ENCODE assay signal across 31 mouse cellular contexts in genomic region chr17:23822094-23822493, GRCm38 (mm10). TPM values are rescaled to one million over a fixed set of nuclear protein-coding genes. Genes with fewer than 3 reads are reported as not detected.
DNase-seq lines count a peak whose midpoint lies in the region; ATAC-seq and TF ChIP-seq lines count a peak whose summit lies in the region.
"Had no signal": no experiment of that assay in that cellular context is flagged by ENCODE, and none has a peak within 500 bp of the region (broad histone marks: within the 10 kb centered on the region; RNA-seq: fewer than 3 reads in every experiment).

No protein-coding gene starts in this region.

- H3K4me2 ChIP-seq in heart, postnatal 0 days (ENCODE audit: low read depth, low read length): no peak overlapping the region
- H3K4me2 ChIP-seq in lung, embryonic 15.5 days: no peak overlapping the region
- H3K4me2 ChIP-seq: forebrain, embryonic 15.5 days; heart, embryonic 12.5 days; hindbrain, embryonic 14.5 days; limb, embryonic 12.5 days; liver, embryonic 11.5 days; midbrain, embryonic 11.5 days had no signal

- in situ Hi-C loops in ES-E14 (cut with MboI; ENCODE audit: low sequenced_read_pairs in 2 of 2, unreplicated experiment in 2 of 2): no loop called here

- no peaks in the 10 kb centered on the region for H3K27me3 ChIP-seq in heart, postnatal 0 days (ENCODE audit: control insufficient read depth, insufficient read depth, low read length)
- no peaks in the 10 kb centered on the region for H3K27me3 ChIP-seq in lung, embryonic 15.5 days
- H3K27me3 ChIP-seq: forebrain, embryonic 15.5 days; heart, embryonic 12.5 days; limb, embryonic 12.5 days; Patski had no signal

- no peak for DNase-seq in heart, postnatal 0 days (ENCODE audit: low spot score)
- DNase-seq in heart, adult 11 months: no peak
- no peak for DNase-seq in lung, adult 2 months
- no peak for DNase-seq in ES-E14 (ENCODE audit: low read depth, low spot score)
- no peak for DNase-seq in left cerebral cortex, adult 9 months (ENCODE audit: low spot score in 2 of 2)
- no peak for DNase-seq in gastrocnemius, adult 18-20 months (ENCODE audit: low spot score)
- DNase-seq: adrenal gland, postnatal 25 days; gastrocnemius, postnatal 10 days; heart, postnatal 36 days; liver, postnatal 0 days; lung, postnatal 14 days had no signal

- no peaks in the 10 kb centered on the region for H3K9me3 ChIP-seq in heart, postnatal 0 days (replicated peaks; ENCODE audit: control insufficient read depth, low read length)
- H3K9me3 ChIP-seq in lung, embryonic 15.5 days: peaks cover 12% of the 10 kb centered on the region; the same call in 1 of the 2 replicates
- H3K9me3 ChIP-seq in ES-E14 (ENCODE audit: control insufficient read depth, insufficient read depth, low read depth, low read length): peaks cover 21% of the 10 kb centered on the region

- H3K36me3 ChIP-seq in heart, postnatal 0 days (replicated peaks; ENCODE audit: control insufficient read depth, insufficient read depth, low read length): peaks cover 97% of the 10 kb centered on the region
- H3K36me3 ChIP-seq in lung, embryonic 15.5 days: peaks cover 97% of the 10 kb centered on the region
- peaks cover 84% of the 10 kb centered on the region for H3K36me3 ChIP-seq in ES-E14 (ENCODE audit: control insufficient read depth, insufficient read depth, low read length, poor library complexity, severe bottlenecking)

- H3K4me1 ChIP-seq in heart, postnatal 0 days (ENCODE audit: control insufficient read depth, insufficient read depth): no peaks in the 10 kb centered on the region
- peaks cover 5% of the 10 kb centered on the region for H3K4me1 ChIP-seq in lung, embryonic 15.5 days
- H3K4me1 ChIP-seq in lung, adult 2 months (ENCODE audit: control insufficient read depth, insufficient read depth, low read length): no peaks in the 10 kb centered on the region
- peaks cover 0 to 23% of the 10 kb centered on the region in 2 experiments; a peak in 1 of 4 replicates for H3K4me1 ChIP-seq in ES-E14 (ENCODE audit: control insufficient read depth in 2 of 2, insufficient read depth in 2 of 2, low read length in 2 of 2, poor library complexity in 1 of 2)

- no peak overlapping the region for H3K4me3 ChIP-seq in heart, postnatal 0 days (ENCODE audit: low read depth, low read length)
- no peak overlapping the region for H3K4me3 ChIP-seq in lung, embryonic 15.5 days
- no peak overlapping the region for H3K4me3 ChIP-seq in lung, adult 2 months (replicated peaks; ENCODE audit: extremely low read depth, low read depth, low read length)
- H3K4me3 ChIP-seq in ES-E14 (ENCODE audit: insufficient read depth in 1 of 2, low read depth in 1 of 2, low read length in 2 of 2, poor library complexity in 1 of 2, severe bottlenecking in 1 of 2): peak overlapping the region in 1 of 2 experiments; percentile 15; a peak in 2 of 4 replicates
- H3K4me3 ChIP-seq: forebrain, embryonic 15.5 days; heart, embryonic 12.5 days; left cerebral cortex, adult 2 months; limb, embryonic 12.5 days had no signal

- no peak for TF ChIP-seq CTCF in heart, postnatal 0 days (IDR thresholded peaks at IDR 0.05; ENCODE audit: low read depth)
- TF ChIP-seq CTCF in lung, adult 2 months (IDR thresholded peaks at IDR 0.05; ENCODE audit: insufficient read depth, low read length): no peak

- no peak for TF ChIP-seq POLR2A in lung, adult 2 months (IDR thresholded peaks at IDR 0.05; ENCODE audit: borderline replicate concordance, extremely low read depth, low read depth, low read length)

- 0 out of 2 replicates have a peak overlapping the region, but pooled peaks have one; percentile 9 for H3K27ac ChIP-seq in heart, postnatal 0 days (ENCODE audit: low read depth)
- no peak overlapping the region for H3K27ac ChIP-seq in lung, embryonic 15.5 days
- H3K27ac ChIP-seq in ES-E14 (ENCODE audit: insufficient read depth, low read depth, low read length, poor library complexity, severe bottlenecking): peak overlapping the region; percentile 14; the same call in 1 of the 2 replicates
- H3K27ac ChIP-seq: embryonic facial prominence, embryonic 10.5 days; forebrain, embryonic 15.5 days; hindbrain, embryonic 14.5 days; kidney, postnatal 0 days; left cerebral cortex, adult 2 months; limb, embryonic 12.5 days had no signal

- no peak for ATAC-seq in heart, postnatal 0 days (ENCODE audit: insufficient read depth, low read depth)
- peak; percentile 27; the same call in 1 of the 2 replicates for ATAC-seq in lung, embryonic 15.5 days (ENCODE audit: borderline replicate concordance, extremely low read depth, low FRiP score, low TSS enrichment)
- ATAC-seq: activated CD4-positive, CD25-positive, alpha-beta regulatory T cell, adult 4 months; forebrain, embryonic 15.5 days; intestine, embryonic 16.5 days; liver, postnatal 0 days; Patski had no signal

- H3K9ac ChIP-seq in heart, postnatal 0 days (replicated peaks; ENCODE audit: low read depth, low read length): no peak overlapping the region
- H3K9ac ChIP-seq in lung, embryonic 15.5 days: no peak overlapping the region
- no peak overlapping the region for H3K9ac ChIP-seq in ES-E14 (ENCODE audit: insufficient read depth, low read depth, low read length, poor library complexity, severe bottlenecking)
- H3K9ac ChIP-seq: forebrain, embryonic 15.5 days; heart, embryonic 12.5 days; hindbrain, embryonic 14.5 days; limb, embryonic 12.5 days; liver, postnatal 0 days had no signal

- 56% methylated on average over 6 of the region's 6 CpGs for WGBS in heart, postnatal 0 days
- WGBS in lung, embryonic 15.5 days: 54% methylated on average over 5 of the region's 6 CpGs
- WGBS in lung, adult 2 months: 63% methylated on average over 6 of the region's 6 CpGs

- no peak for TF ChIP-seq EP300 in heart, postnatal 0 days (IDR thresholded peaks at IDR 0.05; ENCODE audit: low read depth)

TF ChIP-seq in ES-E14, 5 proteins besides CTCF, POLR2A, EP300 and RAD21:
- TF ChIP-seq HCFC1 (IDR thresholded peaks at IDR 0.05; ENCODE audit: borderline replicate concordance, insufficient read depth, low read length): no peak
- no peak for TF ChIP-seq ZNF384 (IDR thresholded peaks at IDR 0.05; ENCODE audit: low read depth, low read length)
- no peak for TF ChIP-seq ZC3H11A (IDR thresholded peaks at IDR 0.05; ENCODE audit: borderline replicate concordance, low read depth, low read length)
- no peak for TF ChIP-seq CHD2 (IDR thresholded peaks at IDR 0.05; ENCODE audit: low read depth, low read length)
- no peak for TF ChIP-seq MAFK (IDR thresholded peaks at IDR 0.05; ENCODE audit: insufficient read depth, low read depth, low read length)

RNA-seq across cellular contexts. Expression of gene Elob, which starts 6.8 kb away (rescaled TPM):
- total RNA-seq in heart, postnatal 0 days (2014; rRNA removed; ENCODE audit: low replicate concordance): 767 and 972 TPM in 2 replicates
- 1,036 and 1,119 TPM in 2 replicates for polyA plus RNA-seq in heart, postnatal 0 days (2015; fragmentation: Nextera tagmentation; extraction: Ambion mirVana)
- polyA plus RNA-seq in lung, embryonic 15.5 days (2015; fragmentation: Nextera tagmentation; extraction: Ambion mirVana): 927 and 1,006 TPM in 2 replicates
- 470 and 498 TPM in 2 replicates for polyA plus RNA-seq in lung, adult 2 months (2012; rRNA removed)
- 651 and 726 TPM in 2 replicates for total RNA-seq in ES-E14 (2012; rRNA removed)
- total RNA-seq in gastrocnemius, adult 18-20 months (2021): 100 to 1,000 TPM; 394 to 418 TPM

RNA-seq across cellular contexts. Expression of gene Prss33, which starts 13.8 kb away (rescaled TPM):
- not detected in 2 replicates for total RNA-seq in heart, postnatal 0 days (2014; rRNA removed; ENCODE audit: low replicate concordance)
- not detected in 2 replicates for polyA plus RNA-seq in heart, postnatal 0 days (2015; fragmentation: Nextera tagmentation; extraction: Ambion mirVana)
- polyA plus RNA-seq in lung, embryonic 15.5 days (2015; fragmentation: Nextera tagmentation; extraction: Ambion mirVana): 0.12 TPM in 1 of 2 replicates, not detected in the other
- not detected in 2 replicates for polyA plus RNA-seq in lung, adult 2 months (2012; rRNA removed)
- total RNA-seq in ES-E14 (2012; rRNA removed): 0.45 and 0.95 TPM in 2 replicates
- total RNA-seq in gastrocnemius, adult 18-20 months (2021): not detected
- total RNA-seq: adrenal gland, postnatal 25 days; gastrocnemius, postnatal 10 days; granulocyte monocyte progenitor cell, adult 5-6 weeks; heart, postnatal 36 days; layer of hippocampus, postnatal 10 days; left cerebral cortex, adult 2 months; megakaryocyte progenitor cell, adult 5-6 weeks; midbrain, postnatal 0 days had no signal
- polyA plus RNA-seq: cortical plate, adult 2 months; forebrain, embryonic 15.5 days; heart, embryonic 12.5 days; hindbrain, embryonic 14.5 days; limb, embryonic 12.5 days; liver, embryonic 11.5 days; liver, postnatal 0 days; midbrain, postnatal 0 days; neural tube, embryonic 14.5 days; Patski; urinary bladder, adult 2 months had no signal

RNA-seq across cellular contexts. Expression of gene Prss32, which starts 21.6 kb away (rescaled TPM):
- not detected in 2 replicates for total RNA-seq in heart, postnatal 0 days (2014; rRNA removed; ENCODE audit: low replicate concordance)
- polyA plus RNA-seq in heart, postnatal 0 days (2015; fragmentation: Nextera tagmentation; extraction: Ambion mirVana): not detected in 2 replicates
- not detected in 2 replicates for polyA plus RNA-seq in lung, embryonic 15.5 days (2015; fragmentation: Nextera tagmentation; extraction: Ambion mirVana)
- 5.1 TPM in 1 of 2 replicates, not detected in the other for polyA plus RNA-seq in lung, adult 2 months (2012; rRNA removed)
- total RNA-seq in ES-E14 (2012; rRNA removed): 0.26 and 0.31 TPM in 2 replicates
- total RNA-seq in gastrocnemius, adult 18-20 months (2021): not detected
- total RNA-seq: adrenal gland, postnatal 25 days; gastrocnemius, postnatal 10 days; granulocyte monocyte progenitor cell, adult 5-6 weeks; heart, postnatal 36 days; left cerebral cortex, adult 2 months; megakaryocyte progenitor cell, adult 5-6 weeks; midbrain, postnatal 0 days had no signal
- polyA plus RNA-seq: cortical plate, adult 2 months; forebrain, embryonic 15.5 days; heart, embryonic 12.5 days; hindbrain, embryonic 14.5 days; kidney, postnatal 0 days; limb, embryonic 12.5 days; liver, embryonic 11.5 days; liver, postnatal 0 days; midbrain, embryonic 11.5 days; neural tube, embryonic 14.5 days had no signal

RNA-seq across cellular contexts. Expression of gene Prss41, which starts 21.9 kb away (rescaled TPM):
- total RNA-seq in heart, postnatal 0 days (2014; rRNA removed; ENCODE audit: low replicate concordance): not detected in 2 replicates
- polyA plus RNA-seq in heart, postnatal 0 days (2015; fragmentation: Nextera tagmentation; extraction: Ambion mirVana): not detected in 2 replicates
- 1.1 and 1.3 TPM in 2 replicates for polyA plus RNA-seq in lung, embryonic 15.5 days (2015; fragmentation: Nextera tagmentation; extraction: Ambion mirVana)
- polyA plus RNA-seq in lung, adult 2 months (2012; rRNA removed): 0.66 and 0.78 TPM in 2 replicates
- 6.8 and 11.0 TPM in 2 replicates for total RNA-seq in ES-E14 (2012; rRNA removed)
- total RNA-seq in gastrocnemius, adult 18-20 months (2021): not detected
- total RNA-seq: gastrocnemius, postnatal 10 days; granulocyte monocyte progenitor cell, adult 5-6 weeks; heart, postnatal 36 days had no signal
- polyA plus RNA-seq: heart, embryonic 12.5 days had no signal

RNA-seq across cellular contexts. Expression of gene Srrm2, which starts 31.8 kb away (rescaled TPM):
- total RNA-seq in heart, postnatal 0 days (2014; rRNA removed; ENCODE audit: low replicate concordance): 72.8 and 85.9 TPM in 2 replicates
- 184 and 196 TPM in 2 replicates for polyA plus RNA-seq in heart, postnatal 0 days (2015; fragmentation: Nextera tagmentation; extraction: Ambion mirVana)
- 416 and 431 TPM in 2 replicates for polyA plus RNA-seq in lung, embryonic 15.5 days (2015; fragmentation: Nextera tagmentation; extraction: Ambion mirVana)
- polyA plus RNA-seq in lung, adult 2 months (2012; rRNA removed): 538 and 681 TPM in 2 replicates
- 192 and 230 TPM in 2 replicates for total RNA-seq in ES-E14 (2012; rRNA removed)
- total RNA-seq in gastrocnemius, adult 18-20 months (2021): 100 to 1,000 TPM; 145 to 160 TPM
